Mouse (Mus musculus): ENCODE measurements around the gene Gm20518.

Gm20518 gene

DNA sequence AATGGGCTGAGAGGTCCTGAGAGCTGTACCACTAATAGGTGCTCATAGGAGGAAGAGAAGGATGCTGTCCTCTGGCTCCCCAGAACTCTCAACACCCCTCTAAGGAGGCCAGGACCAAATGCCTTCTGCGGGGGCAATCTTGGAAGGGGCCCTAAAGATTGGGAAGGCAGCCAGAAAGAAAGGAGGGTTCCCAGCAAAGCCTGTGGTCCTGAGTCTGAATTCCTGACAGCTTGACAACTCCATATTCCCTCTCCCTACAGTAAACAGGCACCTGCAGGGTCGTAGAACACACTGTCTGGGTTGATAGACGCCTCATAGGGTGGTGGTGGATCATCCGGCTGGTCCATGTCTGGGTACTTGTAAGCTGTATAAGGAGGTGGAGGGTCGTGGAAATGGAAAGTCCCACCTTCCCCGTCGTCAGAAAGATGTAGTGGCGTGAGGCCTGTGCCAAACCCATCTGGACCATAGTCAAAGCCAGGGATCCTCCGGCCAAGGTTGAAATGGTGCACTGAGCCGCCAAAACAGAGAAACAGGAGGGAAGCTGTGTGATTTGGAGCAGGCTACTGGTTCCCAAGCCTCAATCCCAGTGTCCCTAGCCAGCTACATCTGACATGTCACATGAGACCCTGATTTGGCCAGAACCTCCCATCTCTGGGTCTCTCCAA lies 47.6 kb downstream of the Gm20518 start:
- no peak for DNase-seq (ENCODE audit: low read depth, low spot score)

DNA sequence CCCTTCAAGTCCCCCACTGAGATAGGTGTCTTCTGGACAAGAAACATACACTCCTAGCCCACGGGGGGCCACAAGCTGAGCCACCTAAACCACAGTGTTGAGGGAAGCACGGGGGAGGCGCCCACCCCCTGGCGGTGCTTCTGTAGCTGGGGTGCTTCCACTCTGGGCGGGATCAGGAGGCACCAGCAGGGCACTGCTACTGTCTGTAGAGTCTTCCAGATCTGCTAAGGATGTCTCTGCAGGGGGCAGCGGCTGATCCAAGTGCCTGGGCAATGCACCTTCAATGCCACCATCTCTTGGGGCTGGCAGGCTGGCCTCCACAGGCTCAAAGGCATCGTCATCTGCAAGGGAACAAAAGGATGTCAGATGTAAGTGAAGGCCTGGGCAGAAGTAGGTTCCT lies 49.0 kb downstream of the Gm20518 start:
- no peak for DNase-seq (ENCODE audit: low read depth, low spot score)

DNA sequence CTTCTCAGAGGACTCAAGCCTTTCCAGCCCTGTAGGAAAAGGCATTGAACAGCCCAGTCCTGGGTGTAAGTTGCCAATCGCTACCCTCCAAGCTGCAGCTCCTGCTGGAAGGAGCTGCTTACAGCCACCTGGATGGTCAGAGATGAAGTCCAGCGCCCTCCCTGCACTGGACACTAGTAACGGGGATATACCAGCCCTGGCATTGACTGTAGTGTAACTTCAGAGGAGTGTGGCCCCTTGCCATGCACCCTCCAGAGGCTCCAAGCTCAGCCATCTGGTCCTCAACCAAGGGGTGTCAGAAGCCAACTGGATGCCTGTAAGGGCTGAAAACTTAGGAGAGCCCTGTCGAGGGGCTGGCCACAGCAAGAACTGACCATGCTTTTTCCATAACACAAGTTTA lies 51.5 kb downstream of the Gm20518 start:
- no peak for DNase-seq (ENCODE audit: low read depth, low spot score)

DNA sequence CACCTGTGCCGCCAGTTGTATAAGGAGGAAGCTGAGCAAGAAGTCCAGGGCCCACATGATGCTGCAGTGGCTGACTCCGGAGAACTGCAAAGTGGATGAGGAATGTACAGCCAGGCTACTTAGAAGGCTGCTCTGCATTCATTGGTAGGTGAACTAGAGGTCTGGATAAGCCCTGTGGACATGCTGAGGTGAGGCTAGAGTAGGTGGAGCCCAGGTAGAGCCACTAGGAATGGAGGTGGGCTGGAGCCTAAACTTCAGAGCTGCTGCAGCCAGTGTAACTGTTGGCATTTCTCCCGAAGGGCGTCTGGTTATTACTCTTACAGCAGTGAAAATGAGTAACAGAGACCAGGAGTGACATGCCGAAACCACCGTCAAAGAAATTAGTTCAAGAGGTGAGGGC lies 53.4 kb downstream of the Gm20518 start, which contains the start of gene Car15:
TSS of gene Car15 (minus strand) at position 314 of the 400 bp plus-strand sequence.
- no peak for DNase-seq (ENCODE audit: low read depth, low spot score)

DNA sequence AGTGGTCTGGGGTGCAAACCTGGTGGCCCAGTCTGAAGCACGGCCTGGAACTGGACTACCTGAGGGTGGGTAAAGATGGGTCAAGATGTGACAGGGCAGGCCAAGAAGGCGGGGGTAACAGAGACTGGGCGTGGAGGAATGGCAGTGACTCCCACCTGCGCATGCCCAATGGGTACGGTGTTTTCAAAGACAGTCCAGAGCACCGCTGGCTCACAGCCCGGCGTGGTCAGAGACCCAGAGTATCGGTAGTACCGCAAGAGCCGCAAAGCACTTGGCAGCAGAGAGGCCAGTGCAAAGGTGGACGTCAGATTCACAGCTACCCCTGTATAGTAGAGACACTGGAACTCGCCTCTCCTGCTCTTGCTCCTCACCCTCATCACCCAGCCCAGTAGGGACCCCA lies 56.0 kb downstream of the Gm20518 start:
- no peak for DNase-seq (ENCODE audit: low read depth, low spot score)

GRCm38 (mm10) chr16:17834543-17834942 lies 56.9 kb downstream of the Gm20518 start:
- no peak for DNase-seq (ENCODE audit: low read depth, low spot score)

DNA sequence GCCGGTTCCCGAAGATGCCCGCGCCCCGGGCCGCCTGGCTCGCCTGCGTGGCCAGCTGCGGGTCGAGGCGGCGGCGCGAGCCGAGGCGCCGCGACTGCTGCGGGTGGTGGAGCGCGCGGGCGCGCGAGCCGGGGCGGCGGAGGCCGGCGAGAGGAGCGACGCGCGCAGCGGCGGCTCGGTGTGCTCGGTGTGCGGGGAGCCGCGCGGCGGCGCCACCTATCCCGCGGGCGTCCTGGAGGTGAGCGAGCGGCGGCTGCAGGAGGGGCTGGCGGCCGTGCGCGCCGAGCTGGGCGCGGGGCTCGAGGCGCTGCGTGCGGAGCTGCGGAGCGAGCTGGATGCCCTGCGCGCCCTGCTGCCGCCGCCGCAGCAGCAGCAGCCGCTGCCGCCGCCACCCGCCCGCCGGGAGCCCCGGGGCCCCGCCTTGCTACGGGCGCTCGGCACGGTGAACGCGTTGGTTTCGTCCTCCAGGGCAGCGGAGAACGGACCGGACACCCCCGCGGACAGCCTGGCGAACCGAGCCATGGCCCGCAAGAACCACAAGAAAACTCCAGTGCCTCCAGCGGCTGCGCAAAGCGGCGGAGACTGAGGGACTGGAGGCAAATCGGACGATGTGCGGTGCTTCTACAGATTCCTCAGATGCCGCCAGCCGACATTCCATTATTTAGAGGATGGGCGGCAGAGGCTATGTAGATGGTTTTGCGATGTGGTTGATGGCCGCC lies 57.6 kb downstream of the Gm20518 start:
- peak; percentile 27 for DNase-seq (ENCODE audit: low read depth, low spot score)

GRCm38 (mm10) chr16:17833321-17833680 lies 58.2 kb downstream of the Gm20518 start:
- no peak for DNase-seq (ENCODE audit: low read depth, low spot score)

DNA sequence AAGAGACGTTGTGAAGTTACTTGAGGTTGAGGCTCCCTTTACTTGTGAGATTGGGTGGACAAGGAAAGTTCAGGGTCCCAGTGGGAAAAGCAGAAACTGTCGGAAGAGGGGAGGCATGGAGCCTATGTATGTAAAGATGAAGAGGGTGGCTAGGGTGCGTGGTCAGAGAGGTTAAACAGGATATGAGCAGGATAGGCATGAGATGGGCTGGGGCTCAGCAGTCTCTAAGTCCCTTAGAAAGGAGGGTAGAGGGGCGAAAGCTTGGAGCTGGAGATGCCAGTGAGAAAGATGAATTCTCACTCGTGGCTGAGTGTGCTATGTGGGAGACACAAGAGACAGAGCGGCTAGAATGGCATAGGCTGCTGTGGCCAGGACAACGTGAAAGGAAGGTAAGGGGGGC lies 58.6 kb downstream of the Gm20518 start, which contains the start of gene B830017H08Rik:
TSS of gene B830017H08Rik (plus strand) at position 301 of the 400 bp plus-strand sequence.
- DNase-seq (ENCODE audit: low read depth, low spot score) = no peak

DNA sequence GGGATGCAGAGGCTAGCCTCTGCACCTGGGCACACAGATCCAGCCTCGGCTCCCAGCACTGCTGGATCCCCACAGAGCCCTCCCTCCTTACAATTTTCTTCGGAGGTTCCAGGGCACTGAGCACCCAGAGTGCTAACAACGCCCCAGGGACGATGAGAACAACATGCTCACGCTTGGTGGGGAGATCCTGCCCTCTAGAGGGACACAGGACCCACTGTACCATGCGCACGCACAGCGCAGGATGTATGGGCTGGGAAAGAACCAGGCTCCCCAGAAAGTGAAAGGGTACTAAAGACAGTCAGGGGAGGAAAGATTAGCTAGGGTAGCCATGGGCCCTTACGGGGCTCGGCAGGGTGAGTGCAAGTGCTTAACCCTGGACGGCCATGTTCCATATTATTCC lies 59.7 kb downstream of the Gm20518 start:
- no peak for DNase-seq (ENCODE audit: low read depth, low spot score)

DNA sequence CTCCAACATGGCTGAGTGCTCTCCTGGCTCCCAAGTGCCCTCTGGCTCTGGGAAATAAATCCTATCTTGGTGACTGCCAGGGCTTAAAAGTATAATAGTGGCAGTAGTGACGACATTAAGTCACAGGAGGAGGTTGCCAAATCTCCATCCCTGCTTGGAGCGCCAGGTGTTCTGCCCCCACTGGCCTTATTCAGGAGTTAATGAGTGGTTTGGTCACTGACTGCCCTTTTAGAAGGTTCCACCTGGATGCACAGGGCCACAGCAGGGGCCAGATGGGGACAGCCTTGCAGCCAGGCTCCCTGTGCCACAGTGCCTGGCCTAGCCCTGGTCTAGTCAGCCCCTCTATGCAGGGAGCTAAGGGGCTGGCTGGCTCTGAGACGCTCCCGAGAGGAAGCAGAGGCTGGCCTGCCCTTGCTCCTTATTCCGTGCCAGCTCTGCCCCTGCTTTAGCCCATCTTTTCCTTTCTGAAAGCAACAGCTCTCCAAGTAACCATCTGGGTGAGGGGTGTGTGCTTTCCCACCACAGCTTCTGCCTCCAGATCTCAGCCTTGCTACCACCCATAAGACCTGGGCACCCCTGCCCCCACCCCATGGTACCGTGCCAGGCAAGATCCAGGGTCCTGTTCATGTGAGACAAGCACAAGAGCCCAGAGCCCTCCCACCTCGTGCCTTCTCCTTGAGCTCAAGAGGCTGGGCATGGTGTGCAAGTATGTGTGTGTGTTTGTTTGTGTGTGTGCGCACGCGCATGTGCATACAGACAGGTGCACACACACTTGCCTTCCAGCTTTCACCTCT lies 60.9 kb downstream of the Gm20518 start:
- no peak for DNase-seq (ENCODE audit: low read depth, low spot score)

- no peak for DNase-seq (ENCODE audit: low read depth, low spot score)
Observed at GRCm38 (mm10) chr16:17828867-17829266, 62.6 kb downstream of the Gm20518 start.

GRCm38 (mm10) chr16:17828229-17828628 lies 63.2 kb downstream of the Gm20518 start:
- no peak for DNase-seq (ENCODE audit: low read depth, low spot score)

GRCm38 (mm10) chr16:17826500-17826899 lies 65.0 kb downstream of the Gm20518 start:
- no peak for DNase-seq (ENCODE audit: low read depth, low spot score)

DNA sequence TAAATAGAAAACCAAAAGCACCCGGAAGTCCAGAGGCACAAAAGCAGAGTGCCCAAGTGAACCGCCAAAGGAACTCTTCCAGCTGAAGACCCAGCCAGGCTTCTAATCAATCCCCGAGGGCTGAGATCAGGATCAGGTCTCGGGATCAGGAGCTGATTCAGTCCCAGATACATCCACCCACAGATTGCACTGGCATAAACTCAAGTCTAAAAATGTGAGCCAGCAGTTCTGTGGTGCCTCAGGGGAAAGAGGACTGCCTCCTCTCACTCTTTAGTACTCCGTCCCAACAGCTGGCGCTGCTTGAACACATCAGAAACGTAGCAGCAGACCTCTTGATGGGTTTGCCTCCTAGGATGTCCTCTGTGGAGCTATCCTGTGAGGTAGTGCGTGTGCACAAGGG lies 74.9 kb downstream of the Gm20518 start:
- DNase-seq (ENCODE audit: low read depth, low spot score) = no peak

GRCm38 (mm10) chr16:17815411-17816402 lies 75.8 kb downstream of the Gm20518 start:
- DNase-seq (ENCODE audit: low read depth, low spot score) = peak; percentile 63

- DNase-seq (ENCODE audit: low read depth, low spot score) = no peak
Observed at GRCm38 (mm10) chr16:17813173-17813572, 78.3 kb downstream of the Gm20518 start.

DNA sequence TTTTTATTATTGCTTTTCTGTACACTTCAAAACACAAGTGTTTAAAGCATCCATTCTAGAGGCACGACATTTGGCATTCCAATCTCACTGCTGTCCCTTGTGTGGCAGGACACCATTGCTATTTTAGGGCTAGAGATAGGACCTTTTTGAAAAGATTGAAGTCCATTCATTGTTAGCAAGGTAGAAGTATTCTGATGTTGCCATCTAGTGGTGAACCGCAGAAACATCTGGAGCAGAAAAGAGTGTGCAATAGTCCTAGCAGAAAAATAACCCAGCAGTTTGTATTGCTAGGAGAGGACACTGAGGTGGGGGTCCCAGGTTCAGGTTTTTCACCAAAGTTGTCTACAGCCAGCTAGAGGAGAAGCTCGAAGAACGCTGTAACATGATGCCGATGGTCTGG lies 79.4 kb downstream of the Gm20518 start:
- peak; percentile 50 for DNase-seq (ENCODE audit: low read depth, low spot score)

DNA sequence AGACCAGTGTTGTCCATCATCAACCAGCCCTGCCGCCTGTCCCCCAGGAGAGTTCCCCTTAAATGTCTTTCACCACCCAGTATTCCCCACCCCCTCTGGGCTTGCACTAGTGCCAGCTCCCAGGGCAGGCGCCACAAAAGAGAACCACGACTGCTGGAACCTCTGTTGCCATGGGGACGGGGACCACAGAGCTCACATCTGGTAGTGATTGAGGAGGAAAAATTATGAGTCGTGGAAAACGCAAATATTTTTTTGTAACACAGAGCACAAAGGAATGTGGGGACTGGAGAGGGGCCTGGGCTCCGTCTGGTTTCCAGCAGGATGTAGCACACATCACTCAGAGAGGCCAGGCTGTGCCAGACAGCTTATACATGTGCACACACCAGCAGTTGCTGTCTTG lies 81.8 kb downstream of the Gm20518 start:
- no peak for DNase-seq (ENCODE audit: low read depth, low spot score)

- DNase-seq (ENCODE audit: low read depth, low spot score) = no peak
Observed at GRCm38 (mm10) chr16:17809125-17809524, 82.3 kb downstream of the Gm20518 start.
